Mouse (Mus musculus) adrenal gland, postnatal 10 days (tissue): Measurements from ENCODE around the gene Smyd3. TPM values are rescaled to one million over a fixed set of nuclear protein-coding genes. Genes with fewer than 3 reads are reported as not detected.

Source experiments
- DNase-seq: peaks from one replicate; pipeline ENCODE4 v3.0.0; 2021; ENCODE audit warnings: mixed read lengths
- total RNA-seq, 2 experiments: library from RNA; stranded (reverse); gene quantifications; 2 replicates each; pipeline ENCODE4 v1.2.3; 2021

The Smyd3 gene
- total RNA-seq, 2 experiments from 2014 or later, result 6.0 to 8.0 TPM

- DNase-seq, result no peak
Observed at GRCm38 (mm10) chr1:179060113-179060955, 457.5 kb downstream of the Smyd3 start.

- DNase-seq, result no peak
Observed at GRCm38 (mm10) chr1:179059286-179060112, 458.3 kb downstream of the Smyd3 start.

- no peak for DNase-seq
Observed at GRCm38 (mm10) chr1:179058675-179059074, 459.2 kb downstream of the Smyd3 start.

GRCm38 (mm10) chr1:179055760-179056159, 462.1 kb downstream of the Smyd3 start:
- DNase-seq, result no peak

GRCm38 (mm10) chr1:179054385-179055116, 463.3 kb downstream of the Smyd3 start:
- DNase-seq, result no peak

- no peak for DNase-seq
Observed at GRCm38 (mm10) chr1:179052545-179053180, 465.2 kb downstream of the Smyd3 start.

- no peak for DNase-seq
Observed at GRCm38 (mm10) chr1:179047931-179048596, 469.8 kb downstream of the Smyd3 start.

- DNase-seq, result peak; percentile 24
Observed at GRCm38 (mm10) chr1:179045856-179046714, 471.8 kb downstream of the Smyd3 start.

- no peak for DNase-seq
Observed at GRCm38 (mm10) chr1:179044165-179044564, 473.7 kb downstream of the Smyd3 start.

GRCm38 (mm10) chr1:179043644-179044043, 474.2 kb downstream of the Smyd3 start:
- DNase-seq, result no peak

GRCm38 (mm10) chr1:179041905-179042337, 475.9 kb downstream of the Smyd3 start:
- DNase-seq, result peak; percentile 77

- DNase-seq, result peak; percentile 66
Observed at GRCm38 (mm10) chr1:179041231-179041904, 476.5 kb downstream of the Smyd3 start.

GRCm38 (mm10) chr1:179038801-179039200, 479.0 kb downstream of the Smyd3 start:
- no peak for DNase-seq

- DNase-seq, result no peak
Observed at GRCm38 (mm10) chr1:179032947-179033346, 484.9 kb downstream of the Smyd3 start.

GRCm38 (mm10) chr1:179031581-179031980, 486.3 kb downstream of the Smyd3 start:
- DNase-seq, result no peak

GRCm38 (mm10) chr1:179026614-179027013, 491.2 kb downstream of the Smyd3 start:
- DNase-seq, result no peak

- DNase-seq, result no peak
Observed at GRCm38 (mm10) chr1:179025169-179025568, 492.7 kb downstream of the Smyd3 start.

- no peak for DNase-seq
Observed at GRCm38 (mm10) chr1:179023486-179023885, 494.4 kb downstream of the Smyd3 start.

GRCm38 (mm10) chr1:179017428-179017827, 500.4 kb downstream of the Smyd3 start:
- DNase-seq, result no peak

- no peak for DNase-seq
Observed at GRCm38 (mm10) chr1:179013021-179013420, 504.8 kb downstream of the Smyd3 start.
